Mouse (Mus musculus): Measurements from ENCODE around the gene Rasgef1b. TPM values are rescaled to one million over a fixed set of nuclear protein-coding genes. Genes with fewer than 3 reads are reported as not detected.

Rasgef1b gene
- polyA plus RNA-seq, 1 experiment from 2014 or later = 6.5 TPM

GRCm38 (mm10) chr5:99526797-99527201, 202.1 kb downstream of the Rasgef1b start:
- Histone ChIP-seq H3K27me3 (replicated peaks; ENCODE audit: control insufficient read depth, insufficient read depth, low read length) (no peaks in the 10 kb centered on the region), H3K36me3 (ENCODE audit: control insufficient read depth, insufficient read depth, low read length) (no peaks in the 10 kb centered on the region), H3K9me3 (ENCODE audit: control insufficient read depth, low read length) (no peaks in the 10 kb centered on the region), H3K9ac (ENCODE audit: low read depth, low read length) (no peak overlapping the region), H3K4me1 (ENCODE audit: control insufficient read depth, insufficient read depth, low read length) (peaks cover 8% of the 10 kb centered on the region), H3K4me2 (ENCODE audit: low read depth, low read length) (no peak overlapping the region), H3K27ac (replicated peaks; ENCODE audit: low read depth, low read length) (no peak overlapping the region), H3K4me3 (ENCODE audit: low read depth, low read length) (no peak overlapping the region)
- ATAC-seq (ENCODE audit: low read depth) (no peak), DNase-seq (ENCODE audit: low spot score) (no peak)
- WGBS = 76% methylated on average over 7 of the region's 7 CpGs

GRCm38 (mm10) chr5:99525649-99526048, 203.2 kb downstream of the Rasgef1b start:
- no peak for DNase-seq (ENCODE audit: low spot score)
- H3K4me3 ChIP-seq (ENCODE audit: low read depth, low read length) = no peak overlapping the region
- H3K4me2 ChIP-seq (ENCODE audit: low read depth, low read length) = no peak overlapping the region
- no peak overlapping the region for H3K27ac ChIP-seq (replicated peaks; ENCODE audit: low read depth, low read length)
- H3K27me3 ChIP-seq (replicated peaks; ENCODE audit: control insufficient read depth, insufficient read depth, low read length) = no peaks in the 10 kb centered on the region
- no peak for ATAC-seq (ENCODE audit: low read depth)
- WGBS = 68% methylated on average over 4 of the region's 4 CpGs
- H3K4me1 ChIP-seq (ENCODE audit: control insufficient read depth, insufficient read depth, low read length) = peaks cover 13% of the 10 kb centered on the region
- no peak overlapping the region for H3K9ac ChIP-seq (ENCODE audit: low read depth, low read length)
- no peaks in the 10 kb centered on the region for H3K36me3 ChIP-seq (ENCODE audit: control insufficient read depth, insufficient read depth, low read length)
- H3K9me3 ChIP-seq (ENCODE audit: control insufficient read depth, low read length) = no peaks in the 10 kb centered on the region

- H3K4me2 ChIP-seq (ENCODE audit: low read depth, low read length) = no peak overlapping the region
- H3K27ac ChIP-seq (replicated peaks; ENCODE audit: low read depth, low read length) = no peak overlapping the region
- no peaks in the 10 kb centered on the region for H3K27me3 ChIP-seq (replicated peaks; ENCODE audit: control insufficient read depth, insufficient read depth, low read length)
- no peak overlapping the region for H3K9ac ChIP-seq (ENCODE audit: low read depth, low read length)
- H3K9me3 ChIP-seq (ENCODE audit: control insufficient read depth, low read length) = no peaks in the 10 kb centered on the region
- peaks cover 13% of the 10 kb centered on the region for H3K4me1 ChIP-seq (ENCODE audit: control insufficient read depth, insufficient read depth, low read length)
- no peak for ATAC-seq (ENCODE audit: low read depth)
- DNase-seq (ENCODE audit: low spot score) = peak; percentile 12
- WGBS = 36% methylated on average over 8 of the region's 8 CpGs
- H3K36me3 ChIP-seq (ENCODE audit: control insufficient read depth, insufficient read depth, low read length) = no peaks in the 10 kb centered on the region
- H3K4me3 ChIP-seq (ENCODE audit: low read depth, low read length) = no peak overlapping the region
Measured at GRCm38 (mm10) chr5:99522571-99523269, 206.1 kb downstream of the Rasgef1b start.

- Histone ChIP-seq H3K27ac (replicated peaks; ENCODE audit: low read depth, low read length) (peak overlapping the region; percentile 39; the same call in 1 of the 2 replicates), H3K36me3 (ENCODE audit: control insufficient read depth, insufficient read depth, low read length) (no peaks in the 10 kb centered on the region), H3K27me3 (replicated peaks; ENCODE audit: control insufficient read depth, insufficient read depth, low read length) (no peaks in the 10 kb centered on the region), H3K9ac (ENCODE audit: low read depth, low read length) (no peak overlapping the region), H3K4me1 (ENCODE audit: control insufficient read depth, insufficient read depth, low read length) (peaks cover 13% of the 10 kb centered on the region), H3K9me3 (ENCODE audit: control insufficient read depth, low read length) (no peaks in the 10 kb centered on the region), H3K4me3 (ENCODE audit: low read depth, low read length) (no peak overlapping the region), H3K4me2 (ENCODE audit: low read depth, low read length) (no peak overlapping the region)
- WGBS = 45% methylated on average over 4 of the region's 4 CpGs
- ATAC-seq (ENCODE audit: low read depth) (no peak), DNase-seq (ENCODE audit: low spot score) (peak; percentile 48)
Measured at GRCm38 (mm10) chr5:99521411-99521810, 207.5 kb downstream of the Rasgef1b start.

- DNase-seq (ENCODE audit: low spot score) (no peak), ATAC-seq (ENCODE audit: low read depth) (no peak)
- H3K4me2 ChIP-seq (ENCODE audit: low read depth, low read length) = no peak overlapping the region
- WGBS = 83% methylated on average over 2 of the region's 2 CpGs
- H3K27ac ChIP-seq (replicated peaks; ENCODE audit: low read depth, low read length) = no peak overlapping the region
- H3K9me3 ChIP-seq (ENCODE audit: control insufficient read depth, low read length) = no peaks in the 10 kb centered on the region
- H3K4me3 ChIP-seq (ENCODE audit: low read depth, low read length) = no peak overlapping the region
- H3K36me3 ChIP-seq (ENCODE audit: control insufficient read depth, insufficient read depth, low read length) = no peaks in the 10 kb centered on the region
- no peaks in the 10 kb centered on the region for H3K27me3 ChIP-seq (replicated peaks; ENCODE audit: control insufficient read depth, insufficient read depth, low read length)
- peaks cover 13% of the 10 kb centered on the region for H3K4me1 ChIP-seq (ENCODE audit: control insufficient read depth, insufficient read depth, low read length)
- no peak overlapping the region for H3K9ac ChIP-seq (ENCODE audit: low read depth, low read length)
Measured at GRCm38 (mm10) chr5:99519556-99519955, 209.3 kb downstream of the Rasgef1b start.

- Histone ChIP-seq H3K4me2 (ENCODE audit: low read depth, low read length) (no peak overlapping the region), H3K27ac (replicated peaks; ENCODE audit: low read depth, low read length) (no peak overlapping the region), H3K27me3 (replicated peaks; ENCODE audit: control insufficient read depth, insufficient read depth, low read length) (no peaks in the 10 kb centered on the region), H3K4me1 (ENCODE audit: control insufficient read depth, insufficient read depth, low read length) (peaks cover 13% of the 10 kb centered on the region), H3K4me3 (ENCODE audit: low read depth, low read length) (no peak overlapping the region), H3K9me3 (ENCODE audit: control insufficient read depth, low read length) (no peaks in the 10 kb centered on the region), H3K36me3 (ENCODE audit: control insufficient read depth, insufficient read depth, low read length) (no peaks in the 10 kb centered on the region), H3K9ac (ENCODE audit: low read depth, low read length) (no peak overlapping the region)
- ATAC-seq (ENCODE audit: low read depth) = no peak
- WGBS = 53% methylated on average over 4 of the region's 4 CpGs
- no peak for DNase-seq (ENCODE audit: low spot score)
Measured at GRCm38 (mm10) chr5:99519023-99519422, 209.8 kb downstream of the Rasgef1b start.

GRCm38 (mm10) chr5:99516207-99516606, 212.7 kb downstream of the Rasgef1b start:
- no peak overlapping the region for H3K9ac ChIP-seq (ENCODE audit: low read depth, low read length)
- no peak overlapping the region for H3K4me3 ChIP-seq (ENCODE audit: low read depth, low read length)
- 83% methylated on average over 5 of the region's 5 CpGs for WGBS
- DNase-seq (ENCODE audit: low spot score) = no peak
- H3K27ac ChIP-seq (replicated peaks; ENCODE audit: low read depth, low read length) = no peak overlapping the region
- ATAC-seq (ENCODE audit: low read depth) = no peak
- H3K4me1 ChIP-seq (ENCODE audit: control insufficient read depth, insufficient read depth, low read length) = peaks cover 2% of the 10 kb centered on the region; the same call in 1 of the 2 replicates
- no peak overlapping the region for H3K4me2 ChIP-seq (ENCODE audit: low read depth, low read length)
- no peaks in the 10 kb centered on the region for H3K9me3 ChIP-seq (ENCODE audit: control insufficient read depth, low read length)
- H3K36me3 ChIP-seq (ENCODE audit: control insufficient read depth, insufficient read depth, low read length) = no peaks in the 10 kb centered on the region
- no peaks in the 10 kb centered on the region for H3K27me3 ChIP-seq (replicated peaks; ENCODE audit: control insufficient read depth, insufficient read depth, low read length)

- H3K9me3 ChIP-seq (ENCODE audit: control insufficient read depth, low read length) = no peaks in the 10 kb centered on the region
- 79% methylated on average over 4 of the region's 4 CpGs for WGBS
- no peak overlapping the region for H3K4me3 ChIP-seq (ENCODE audit: low read depth, low read length)
- no peaks in the 10 kb centered on the region for H3K27me3 ChIP-seq (replicated peaks; ENCODE audit: control insufficient read depth, insufficient read depth, low read length)
- DNase-seq (ENCODE audit: low spot score) = no peak
- no peak overlapping the region for H3K9ac ChIP-seq (ENCODE audit: low read depth, low read length)
- no peak for ATAC-seq (ENCODE audit: low read depth)
- no peaks in the 10 kb centered on the region for H3K4me1 ChIP-seq (ENCODE audit: control insufficient read depth, insufficient read depth, low read length)
- no peak overlapping the region for H3K4me2 ChIP-seq (ENCODE audit: low read depth, low read length)
- no peak overlapping the region for H3K27ac ChIP-seq (replicated peaks; ENCODE audit: low read depth, low read length)
- no peaks in the 10 kb centered on the region for H3K36me3 ChIP-seq (ENCODE audit: control insufficient read depth, insufficient read depth, low read length)
Measured at GRCm38 (mm10) chr5:99515764-99516163, 213.1 kb downstream of the Rasgef1b start.

- Histone ChIP-seq H3K9me3 (ENCODE audit: control insufficient read depth, low read length) (no peaks in the 10 kb centered on the region), H3K9ac (ENCODE audit: low read depth, low read length) (no peak overlapping the region), H3K27ac (replicated peaks; ENCODE audit: low read depth, low read length) (no peak overlapping the region), H3K4me2 (ENCODE audit: low read depth, low read length) (no peak overlapping the region), H3K4me3 (ENCODE audit: low read depth, low read length) (no peak overlapping the region), H3K27me3 (replicated peaks; ENCODE audit: control insufficient read depth, insufficient read depth, low read length) (no peaks in the 10 kb centered on the region), H3K4me1 (ENCODE audit: control insufficient read depth, insufficient read depth, low read length) (no peaks in the 10 kb centered on the region), H3K36me3 (ENCODE audit: control insufficient read depth, insufficient read depth, low read length) (no peaks in the 10 kb centered on the region)
- no peak for DNase-seq (ENCODE audit: low spot score)
- ATAC-seq (ENCODE audit: low read depth) = no peak
- 62% methylated on average over 9 of the region's 9 CpGs for WGBS
Measured at GRCm38 (mm10) chr5:99513209-99513880, 215.5 kb downstream of the Rasgef1b start.
